Mouse (Mus musculus): ENCODE results near the gene Chst3. TPM values are rescaled to one million over a fixed set of nuclear protein-coding genes. Genes with fewer than 3 reads are reported as not detected.
"Not testable (repeated sequence)": the region's sequence is repeated elsewhere in the genome, so short reads cannot be mapped to it uniquely, and the experiment has no call there.

Gene Chst3
- polyA plus RNA-seq, 2 experiments: 0.09 to 0.13 TPM

- Histone ChIP-seq H3K9ac (replicated peaks) (no peak overlapping the region), H3K9me3 (ENCODE audit: control insufficient read depth, low read length) (no peaks in the 10 kb centered on the region), H3K36me3 (replicated peaks; ENCODE audit: control insufficient read depth, insufficient read depth, low read depth) (no peaks in the 10 kb centered on the region), H3K4me2 (ENCODE audit: low read depth) (no peak overlapping the region), H3K4me1 (replicated peaks; ENCODE audit: control insufficient read depth in 2 of 2, insufficient read depth in 2 of 2, low read length in 1 of 2) (no peaks in the 10 kb centered on the region), H3K27ac (no peak overlapping the region), H3K27me3 (ENCODE audit: control insufficient read depth, insufficient read depth, low read length) (no peaks in the 10 kb centered on the region), H3K4me3 (ENCODE audit: insufficient read depth in 1 of 2, low read depth in 2 of 2, low read length in 2 of 2) (no peak overlapping the region)
- 70% methylated on average over 3 of the region's 3 CpGs for WGBS (ENCODE audit: insufficient replicate concordance)
- DNase-seq (ENCODE audit: low read depth in 3 of 3, low spot score in 3 of 3): no peak
- no peak for TF ChIP-seq CTCF (IDR thresholded peaks at IDR 0.05; ENCODE audit: low read depth)
- ATAC-seq (ENCODE audit: insufficient read depth): no peak
Observed at GRCm38 (mm10) chr10:60141656-60142160, 77.4 kb downstream of the Chst3 start.

- 69% methylated on average over 4 of the region's 4 CpGs for WGBS (ENCODE audit: insufficient replicate concordance)
- Histone ChIP-seq H3K36me3 (replicated peaks; ENCODE audit: control insufficient read depth, insufficient read depth, low read depth) (no peaks in the 10 kb centered on the region), H3K4me2 (ENCODE audit: low read depth) (no peak overlapping the region), H3K27ac (no peak overlapping the region), H3K4me1 (replicated peaks; ENCODE audit: control insufficient read depth in 2 of 2, insufficient read depth in 2 of 2, low read length in 1 of 2) (no peaks in the 10 kb centered on the region), H3K9me3 (ENCODE audit: control insufficient read depth, low read length) (no peaks in the 10 kb centered on the region), H3K9ac (replicated peaks) (no peak overlapping the region), H3K4me3 (ENCODE audit: insufficient read depth in 1 of 2, low read depth in 2 of 2, low read length in 2 of 2) (no peak overlapping the region), H3K27me3 (ENCODE audit: control insufficient read depth, insufficient read depth, low read length) (no peaks in the 10 kb centered on the region)
- ATAC-seq (ENCODE audit: insufficient read depth) (no peak), DNase-seq (ENCODE audit: low read depth in 3 of 3, low spot score in 3 of 3) (no peak)
- no peak for TF ChIP-seq CTCF (IDR thresholded peaks at IDR 0.05; ENCODE audit: low read depth)
- TF ChIP-seq EP300 (IDR thresholded peaks at IDR 0.05; ENCODE audit: low read depth): no peak
Observed at GRCm38 (mm10) chr10:60140751-60141150, 78.3 kb downstream of the Chst3 start.

- DNase-seq (ENCODE audit: low read depth in 3 of 3, low spot score in 3 of 3): no peak
- Histone ChIP-seq H3K36me3 (replicated peaks; ENCODE audit: control insufficient read depth, insufficient read depth, low read depth) (no peaks in the 10 kb centered on the region), H3K9ac (replicated peaks) (no peak overlapping the region), H3K27me3 (ENCODE audit: control insufficient read depth, insufficient read depth, low read length) (no peaks in the 10 kb centered on the region), H3K27ac (no peak overlapping the region), H3K9me3 (ENCODE audit: control insufficient read depth, low read length) (no peaks in the 10 kb centered on the region), H3K4me2 (ENCODE audit: low read depth) (no peak overlapping the region), H3K4me1 (replicated peaks; ENCODE audit: control insufficient read depth in 2 of 2, insufficient read depth in 2 of 2, low read length in 1 of 2) (no peaks in the 10 kb centered on the region), H3K4me3 (ENCODE audit: insufficient read depth in 1 of 2, low read depth in 2 of 2, low read length in 2 of 2) (no peak overlapping the region)
- 67% methylated on average over 5 of the region's 5 CpGs for WGBS (ENCODE audit: insufficient replicate concordance)
- no peak for TF ChIP-seq CTCF (IDR thresholded peaks at IDR 0.05; ENCODE audit: low read depth)
- no peak for TF ChIP-seq EP300 (IDR thresholded peaks at IDR 0.05; ENCODE audit: low read depth)
- ATAC-seq (ENCODE audit: insufficient read depth): no peak
Observed at GRCm38 (mm10) chr10:60138680-60139079, 80.4 kb downstream of the Chst3 start.

- no peak overlapping the region for H3K4me2 ChIP-seq (ENCODE audit: low read depth)
- no peaks in the 10 kb centered on the region for H3K9me3 ChIP-seq (ENCODE audit: control insufficient read depth, low read length)
- H3K9ac ChIP-seq (replicated peaks): no peak overlapping the region
- H3K4me1 ChIP-seq (replicated peaks; ENCODE audit: control insufficient read depth in 2 of 2, insufficient read depth in 2 of 2, low read length in 1 of 2): no peaks in the 10 kb centered on the region
- TF ChIP-seq EP300 (IDR thresholded peaks at IDR 0.05; ENCODE audit: low read depth) (no peak), CTCF (IDR thresholded peaks at IDR 0.05; ENCODE audit: low read depth) (no peak)
- H3K27me3 ChIP-seq (ENCODE audit: control insufficient read depth, insufficient read depth, low read length): no peaks in the 10 kb centered on the region
- no peak overlapping the region for H3K27ac ChIP-seq
- H3K36me3 ChIP-seq (replicated peaks; ENCODE audit: control insufficient read depth, insufficient read depth, low read depth): no peaks in the 10 kb centered on the region
- H3K4me3 ChIP-seq (ENCODE audit: insufficient read depth in 1 of 2, low read depth in 2 of 2, low read length in 2 of 2): no peak overlapping the region
- WGBS (ENCODE audit: insufficient replicate concordance): 61% methylated on average over 7 of the region's 7 CpGs
- no peak for ATAC-seq (ENCODE audit: insufficient read depth)
- DNase-seq (ENCODE audit: low read depth in 3 of 3, low spot score in 3 of 3): no peak
Observed at GRCm38 (mm10) chr10:60136935-60137334, 82.1 kb downstream of the Chst3 start.

- H3K36me3 ChIP-seq (replicated peaks; ENCODE audit: control insufficient read depth, insufficient read depth, low read depth); H3K9ac ChIP-seq (replicated peaks); H3K27me3 ChIP-seq (ENCODE audit: control insufficient read depth, insufficient read depth, low read length); H3K9me3 ChIP-seq (ENCODE audit: control insufficient read depth, low read length); H3K4me1 ChIP-seq (replicated peaks; ENCODE audit: control insufficient read depth in 2 of 2, insufficient read depth in 2 of 2, low read length in 1 of 2); H3K4me3 ChIP-seq (ENCODE audit: insufficient read depth in 1 of 2, low read depth in 2 of 2, low read length in 2 of 2); ATAC-seq (ENCODE audit: insufficient read depth); H3K4me2 ChIP-seq (ENCODE audit: low read depth); H3K27ac ChIP-seq; DNase-seq (ENCODE audit: low read depth in 3 of 3, low spot score in 3 of 3): not testable (repeated sequence)
- WGBS (ENCODE audit: insufficient replicate concordance): 20% methylated on average over 1 of the region's 1 CpGs
Observed at GRCm38 (mm10) chr10:60136010-60136409, 83.0 kb downstream of the Chst3 start.
